Mouse (Mus musculus) cerebellum, postnatal 10 days (tissue): ENCODE data around the gene Col1a1.
A peak's percentile ranks its signal among the peaks of the same experiment; 100 is the strongest.

Experiments used
- DNase-seq, 2 experiments: peaks; one replicate each; pipeline ENCODE4 v3.0.0; 2021; ENCODE audit warnings: mixed read lengths in 2 of 2

Col1a1 gene

DNA sequence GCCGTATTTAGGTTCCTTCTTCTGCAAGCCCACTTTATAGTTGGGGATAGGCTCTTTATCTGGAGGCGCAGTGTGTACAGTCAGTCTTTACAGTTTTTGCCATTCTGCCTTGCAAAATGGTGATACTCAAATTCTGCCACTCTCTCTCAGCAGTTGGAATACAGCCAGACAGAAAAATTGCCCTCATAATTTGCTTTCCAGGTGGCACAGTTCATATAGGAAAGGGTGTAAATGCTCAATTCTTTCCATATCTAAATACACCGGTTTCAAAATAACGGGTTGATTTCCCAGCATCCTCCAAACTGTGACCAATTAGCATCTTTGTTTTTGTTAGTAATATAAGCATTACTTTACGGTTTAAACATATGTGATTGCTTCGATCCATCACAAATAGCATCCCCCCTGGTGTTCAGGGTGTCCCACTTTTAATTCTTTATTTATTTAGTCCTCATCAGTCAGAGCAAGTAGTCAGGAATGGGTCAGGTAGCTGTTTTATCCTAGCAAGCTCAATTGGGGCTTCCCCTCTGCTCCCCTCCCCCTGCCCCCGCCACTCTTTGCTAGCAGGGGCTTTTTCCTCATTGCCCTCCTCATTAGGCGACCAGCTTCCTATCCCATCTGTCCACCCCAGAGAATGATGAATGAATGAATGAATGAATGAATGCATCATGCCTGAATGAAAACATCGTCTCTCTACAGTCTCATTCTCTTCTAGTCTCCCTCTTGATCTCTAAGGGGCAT, 42.3 kb downstream of the Col1a1 start:
- peak; percentile 75 to 78 for DNase-seq

DNA sequence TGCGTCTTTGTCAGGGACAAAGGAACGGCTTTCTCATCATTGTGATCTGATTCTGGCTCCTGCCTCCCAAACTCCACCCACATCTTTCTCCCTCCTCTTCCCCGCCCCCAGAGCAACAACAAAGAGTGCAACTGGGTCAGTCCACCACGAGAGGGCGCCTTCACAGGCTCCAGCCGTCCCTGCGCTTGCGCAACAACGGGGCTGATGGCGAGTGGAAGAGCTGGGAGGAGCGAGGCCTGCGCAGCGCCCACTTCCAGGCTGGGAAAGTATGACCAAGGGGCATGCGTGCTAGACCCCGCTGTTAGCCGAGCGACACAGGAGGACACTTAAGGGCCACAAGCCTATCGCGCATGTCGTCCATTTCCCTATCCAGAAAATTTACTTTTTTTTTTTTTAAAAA, 42.9 kb downstream of the Col1a1 start:
- peak; percentile 97 to 98 for DNase-seq

DNA sequence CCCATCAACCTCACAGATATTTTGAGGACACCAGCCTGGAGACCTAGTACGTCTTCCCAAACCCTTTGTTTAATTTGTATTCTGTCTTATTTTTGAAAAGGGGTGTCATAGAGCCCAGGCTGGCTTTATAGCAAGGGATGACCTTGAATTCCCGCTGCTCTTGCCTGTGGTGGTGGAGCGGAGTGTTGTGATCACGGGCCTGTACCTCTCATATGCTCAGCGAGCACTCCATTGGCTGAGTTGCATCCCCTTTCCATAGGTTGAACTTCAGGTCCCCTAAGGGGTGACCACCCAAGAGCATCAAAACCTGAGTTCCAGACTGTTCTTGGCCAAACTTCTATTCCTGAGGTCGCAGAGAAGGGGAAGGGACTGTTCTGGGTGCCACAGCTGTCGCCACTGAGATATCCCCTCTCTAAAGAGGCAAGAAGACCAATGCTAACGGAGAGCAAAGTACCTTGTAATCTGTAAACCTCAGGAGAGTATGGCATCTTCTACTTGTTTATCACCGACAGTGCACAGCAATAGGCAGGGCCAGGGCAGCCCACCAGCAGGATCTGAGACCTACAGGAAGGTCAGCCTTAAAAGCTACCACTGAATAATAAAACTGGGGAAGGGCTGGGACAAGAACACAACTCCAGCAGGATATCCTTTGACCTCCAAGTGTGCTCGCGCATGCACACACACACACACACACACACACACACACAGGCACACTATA, 43.6 kb downstream of the Col1a1 start:
- peak in 1 of 2 experiments; percentile 24 for DNase-seq

DNA sequence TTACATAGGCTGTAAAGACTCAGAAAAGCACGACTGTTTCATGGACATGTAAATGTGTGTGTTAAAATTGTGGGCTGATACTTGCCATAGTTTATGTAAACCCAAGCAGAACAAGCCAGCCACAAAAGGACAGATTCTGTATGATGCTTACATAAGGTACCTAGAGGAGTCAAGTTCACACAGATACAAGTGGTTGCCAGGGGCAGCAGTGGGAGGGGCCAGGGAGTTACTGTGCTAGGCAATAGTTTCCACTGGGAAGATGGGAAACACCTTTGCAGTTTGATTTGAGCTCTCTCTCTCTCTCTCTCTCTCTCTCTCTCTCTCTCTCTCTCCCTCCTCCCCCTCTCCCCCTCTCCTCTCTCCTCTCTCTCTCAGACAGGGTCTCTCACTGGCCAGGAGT, 49.1 kb downstream of the Col1a1 start:
- DNase-seq: no peak

DNA sequence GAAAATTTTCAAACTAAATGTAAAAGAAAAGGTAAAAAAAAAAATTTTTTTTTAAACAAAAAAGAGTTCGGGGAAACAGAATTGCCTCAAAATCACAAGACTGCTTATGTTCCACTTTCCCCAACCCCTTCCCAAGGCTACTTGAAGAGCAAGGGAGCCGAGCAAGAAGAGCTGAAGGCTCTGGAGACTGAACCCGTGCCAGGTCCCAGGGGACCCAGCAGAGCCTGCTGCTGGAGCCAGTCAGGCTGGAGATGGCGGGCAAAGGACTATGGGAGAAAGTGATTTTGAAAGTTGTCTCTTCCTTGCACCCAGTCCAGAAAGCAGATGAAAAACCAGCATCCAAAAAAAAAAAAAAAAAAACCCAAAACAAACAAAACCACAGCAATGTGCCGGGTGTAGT, 49.8 kb downstream of the Col1a1 start:
- peak; percentile 38 to 50 for DNase-seq

DNA sequence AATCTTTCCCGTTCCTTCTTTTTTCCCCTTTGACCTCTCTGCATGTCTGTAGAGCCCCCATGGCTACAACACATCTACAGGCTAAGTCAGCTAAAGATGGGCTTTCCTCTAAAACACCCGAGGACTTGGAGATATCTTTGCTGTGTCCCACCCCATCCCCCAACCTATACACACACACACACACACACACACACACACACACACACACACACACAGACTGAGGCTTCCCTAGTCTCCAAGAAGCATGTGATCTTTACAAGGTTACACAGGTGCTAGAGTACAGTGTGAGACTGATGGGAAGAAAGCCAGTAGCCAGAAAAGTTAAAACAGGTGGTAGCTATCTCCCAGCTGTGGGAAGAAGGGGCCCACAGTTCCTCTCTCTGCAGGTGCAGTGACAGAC, 50.4 kb downstream of the Col1a1 start:
- DNase-seq: no peak

DNA sequence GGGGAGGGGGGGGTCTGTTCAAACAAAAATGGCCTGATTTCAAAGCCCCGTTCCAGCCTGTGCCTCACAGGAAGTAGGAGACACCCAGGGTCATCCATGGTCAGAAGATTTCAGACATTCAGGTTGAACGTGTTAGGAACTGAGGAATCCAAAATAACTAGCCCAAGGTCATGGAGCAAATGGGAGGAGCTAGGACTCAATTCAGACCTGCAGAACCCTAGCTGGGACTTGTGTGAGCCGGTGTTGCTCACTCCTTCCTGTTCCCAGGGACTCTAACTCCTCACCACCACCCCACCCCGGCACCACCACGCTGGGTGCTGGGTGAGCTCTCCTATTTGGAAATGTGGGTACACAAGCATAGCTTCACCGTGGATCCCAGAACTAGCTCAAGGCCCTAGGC, 51.3 kb downstream of the Col1a1 start:
- DNase-seq: peak in 1 of 2 experiments; percentile 6

DNA sequence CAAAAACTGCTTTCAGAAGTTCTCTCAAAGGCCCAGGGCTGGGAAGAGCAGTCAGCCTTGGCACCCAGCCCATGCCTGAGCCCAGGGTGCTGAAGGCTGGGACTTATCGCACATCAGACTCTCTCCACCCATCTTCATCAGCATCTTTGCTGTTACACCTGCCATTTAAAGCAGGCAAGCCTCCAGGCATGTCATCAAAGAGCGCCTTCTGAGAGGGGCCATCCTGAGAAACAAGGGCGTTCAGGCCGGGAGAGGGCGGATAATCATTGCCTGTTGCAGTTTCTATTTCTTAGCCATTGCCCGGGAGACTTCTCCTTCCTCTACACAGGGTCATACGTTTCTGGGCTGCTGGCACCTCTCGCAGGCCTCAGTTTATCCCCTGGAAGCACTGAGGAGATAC, 51.8 kb downstream of the Col1a1 start:
- DNase-seq: peak; percentile 42 to 50

DNA sequence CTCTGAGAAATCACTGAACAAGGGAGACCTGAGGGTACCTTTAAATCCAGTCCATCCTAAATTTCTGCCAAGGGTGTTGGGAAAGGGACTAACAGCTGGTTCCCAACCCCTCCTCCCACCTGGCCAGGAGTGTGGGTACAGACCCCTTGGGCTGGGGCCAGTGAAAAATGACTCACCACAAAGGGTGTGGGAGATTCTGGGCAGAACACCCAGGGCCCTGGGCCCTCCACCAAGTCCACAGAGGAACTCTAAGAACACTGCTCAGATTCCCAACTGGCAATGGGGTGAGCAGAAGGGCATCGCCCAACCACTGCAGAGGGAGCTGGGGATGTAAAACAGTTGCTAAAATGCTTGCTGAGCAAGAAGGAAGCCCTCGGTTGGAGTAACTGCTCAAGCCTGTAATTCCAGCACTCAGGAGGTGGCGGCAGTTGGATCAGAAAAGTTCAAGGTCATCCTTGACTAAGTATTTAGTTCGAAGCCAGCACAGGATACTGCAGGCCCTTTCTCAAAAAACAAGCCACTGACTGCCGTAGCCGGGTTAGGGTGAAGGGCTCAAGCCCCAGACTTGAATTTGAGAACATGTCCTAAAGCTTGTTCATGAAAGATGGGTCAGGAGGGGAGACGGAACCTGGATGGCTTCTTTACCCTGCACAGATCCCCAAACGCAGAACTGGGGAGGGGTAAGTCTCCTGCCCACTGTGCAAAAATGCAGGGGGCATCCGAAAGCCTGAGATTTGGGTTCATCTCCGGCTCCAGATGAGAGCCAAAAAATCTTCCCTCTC, 52.9 kb downstream of the Col1a1 start:
- DNase-seq: peak; percentile 58 to 64

DNA sequence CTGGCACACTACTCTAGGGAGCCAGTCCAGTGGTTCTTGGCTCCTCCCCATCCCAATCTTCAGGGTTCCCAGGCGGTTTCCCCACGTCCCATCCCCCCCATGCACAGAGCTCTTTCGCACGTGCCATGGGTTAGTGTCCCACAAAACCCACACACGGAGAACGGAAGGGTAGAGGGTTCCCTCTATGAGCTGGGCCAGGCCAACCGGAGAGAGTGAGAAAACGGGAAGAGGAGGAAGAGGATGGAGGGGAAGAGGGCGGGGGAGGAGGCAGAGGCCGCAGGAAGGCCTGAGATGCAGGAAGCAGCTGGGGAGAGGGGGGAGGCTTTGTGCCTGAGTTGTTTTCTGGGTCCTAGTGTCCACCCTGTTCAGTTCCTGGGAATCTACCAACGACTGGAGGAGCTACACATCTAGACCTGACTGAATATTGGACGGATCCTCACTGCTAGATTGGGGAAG, 53.6 kb downstream of the Col1a1 start:
- peak; percentile 91 to 92 for DNase-seq

DNA sequence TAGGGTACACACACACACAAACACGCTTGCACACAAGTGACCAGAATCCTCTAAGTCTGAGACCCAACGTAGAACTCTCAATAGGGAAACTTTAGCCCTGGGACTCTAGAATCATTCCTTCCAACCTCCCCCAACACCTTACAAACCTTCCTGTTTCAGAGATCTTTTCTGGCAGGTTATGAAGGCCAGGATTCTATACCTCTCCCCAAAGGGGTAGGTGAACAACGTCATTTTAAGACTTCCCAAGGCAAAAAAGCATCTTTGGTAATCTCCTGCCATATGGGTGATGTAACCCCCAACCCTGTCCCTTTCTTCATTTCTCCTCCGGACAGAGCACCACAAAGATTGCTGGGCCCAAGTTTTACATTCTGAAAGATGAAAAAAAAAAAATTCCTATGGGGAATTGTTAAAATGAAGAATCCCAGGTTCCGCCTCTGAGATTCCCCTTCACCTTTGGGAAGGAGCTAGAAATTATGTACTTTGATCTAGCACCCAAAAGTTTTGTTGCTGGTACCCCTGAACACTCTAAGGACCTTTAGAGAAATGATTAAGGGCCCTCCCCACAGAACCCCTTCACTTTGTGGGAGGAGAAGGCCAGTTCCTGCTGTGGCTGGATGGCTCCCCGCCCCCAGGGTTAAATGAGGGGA, 54.2 kb downstream of the Col1a1 start:
- no peak for DNase-seq

DNA sequence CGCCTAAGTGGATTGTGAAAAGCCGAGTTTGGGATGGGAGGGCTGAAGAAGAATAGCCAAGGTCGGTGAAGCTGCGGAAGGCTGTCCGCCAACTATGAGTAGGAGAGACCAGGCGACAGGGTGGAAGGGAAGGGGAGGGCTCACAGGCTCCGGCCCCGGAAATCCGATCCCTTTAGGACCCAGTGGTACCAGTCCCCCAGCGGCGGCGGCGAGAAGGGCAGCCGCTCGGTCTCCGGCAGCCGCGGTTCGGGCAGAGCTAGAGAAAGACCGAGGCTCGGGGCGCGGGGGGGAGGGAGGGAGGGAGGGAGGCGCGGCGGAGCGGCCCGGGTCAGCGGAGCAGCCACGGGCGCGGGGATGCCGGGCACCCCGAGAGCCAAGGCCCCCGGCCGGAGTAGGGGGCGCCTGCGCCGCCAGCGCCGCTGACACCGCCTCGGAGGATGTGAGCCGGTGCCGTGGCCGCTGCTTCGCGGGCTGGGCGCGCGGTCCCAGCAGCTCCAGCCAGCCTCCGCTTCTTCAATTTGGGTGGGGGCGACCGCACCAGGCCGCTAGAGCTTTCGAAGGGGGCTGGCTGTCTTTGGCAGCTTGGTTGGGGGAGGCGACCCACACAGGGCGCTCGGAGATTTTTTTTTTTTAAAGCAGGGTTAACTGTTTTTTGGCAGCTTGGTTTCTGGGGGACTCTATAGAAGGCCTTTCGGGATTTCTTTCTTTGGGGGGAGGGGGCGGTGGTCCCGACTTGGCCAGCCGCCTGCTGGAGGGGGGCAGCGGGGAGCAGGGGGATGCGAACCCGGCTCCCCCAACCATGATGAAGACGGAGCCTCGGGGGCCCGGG, 54.9 kb downstream of the Col1a1 start, which contains the start of gene Ppp1r9b:
Gene Ppp1r9b, plus strand, starts transcription at position 287 of the 829 bp plus-strand sequence.
- DNase-seq: peak; percentile 97

DNA sequence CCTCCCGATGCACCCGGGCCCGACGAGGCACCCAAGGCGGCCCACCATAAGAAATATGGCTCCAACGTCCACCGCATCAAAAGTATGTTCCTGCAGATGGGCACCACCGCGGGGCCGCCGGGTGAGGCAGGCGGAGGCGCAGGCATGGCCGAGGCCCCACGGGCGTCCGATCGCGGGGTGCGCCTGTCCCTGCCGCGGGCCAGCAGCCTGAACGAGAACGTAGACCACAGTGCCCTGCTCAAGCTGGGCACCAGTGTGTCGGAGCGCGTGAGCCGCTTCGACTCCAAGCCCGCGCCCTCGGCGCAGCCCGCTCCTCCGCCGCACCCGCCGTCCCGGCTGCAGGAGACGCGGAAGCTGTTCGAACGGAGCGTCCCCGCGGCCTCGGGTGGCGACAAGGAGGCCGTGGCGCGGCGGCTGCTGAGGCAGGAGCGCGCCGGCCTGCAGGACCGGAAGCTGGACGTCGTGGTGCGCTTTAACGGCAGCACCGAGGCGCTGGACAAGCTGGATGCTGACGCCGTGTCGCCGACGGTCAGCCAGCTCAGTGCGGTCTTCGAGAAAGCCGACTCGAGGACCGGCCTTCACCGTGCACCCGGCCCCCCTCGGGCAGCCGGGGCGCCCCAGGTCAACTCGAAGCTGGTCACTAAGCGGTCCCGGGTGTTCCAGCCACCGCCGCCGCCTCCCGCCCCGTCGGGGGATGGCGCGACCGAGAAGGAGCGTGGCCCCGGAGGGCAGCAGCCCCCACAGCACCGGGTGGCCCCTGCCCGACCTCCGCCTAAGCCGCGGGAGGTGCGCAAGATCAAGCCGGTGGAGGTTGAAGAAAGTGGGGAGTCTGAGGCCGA, 55.8 kb downstream of the Col1a1 start:
- peak; percentile 59 to 72 for DNase-seq

DNA sequence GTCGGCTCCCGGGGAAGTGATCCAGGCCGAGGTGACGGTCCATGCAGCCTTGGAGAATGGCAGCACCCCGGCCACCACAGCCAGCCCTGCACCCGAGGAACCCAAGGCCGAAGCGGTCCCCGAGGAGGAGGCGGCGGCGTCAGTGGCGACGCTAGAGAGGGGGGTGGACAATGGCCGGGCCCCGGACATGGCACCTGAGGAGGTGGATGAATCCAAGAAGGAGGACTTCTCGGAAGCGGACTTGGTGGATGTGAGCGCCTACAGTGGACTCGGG, 56.4 kb downstream of the Col1a1 start:
- no peak for DNase-seq

DNA sequence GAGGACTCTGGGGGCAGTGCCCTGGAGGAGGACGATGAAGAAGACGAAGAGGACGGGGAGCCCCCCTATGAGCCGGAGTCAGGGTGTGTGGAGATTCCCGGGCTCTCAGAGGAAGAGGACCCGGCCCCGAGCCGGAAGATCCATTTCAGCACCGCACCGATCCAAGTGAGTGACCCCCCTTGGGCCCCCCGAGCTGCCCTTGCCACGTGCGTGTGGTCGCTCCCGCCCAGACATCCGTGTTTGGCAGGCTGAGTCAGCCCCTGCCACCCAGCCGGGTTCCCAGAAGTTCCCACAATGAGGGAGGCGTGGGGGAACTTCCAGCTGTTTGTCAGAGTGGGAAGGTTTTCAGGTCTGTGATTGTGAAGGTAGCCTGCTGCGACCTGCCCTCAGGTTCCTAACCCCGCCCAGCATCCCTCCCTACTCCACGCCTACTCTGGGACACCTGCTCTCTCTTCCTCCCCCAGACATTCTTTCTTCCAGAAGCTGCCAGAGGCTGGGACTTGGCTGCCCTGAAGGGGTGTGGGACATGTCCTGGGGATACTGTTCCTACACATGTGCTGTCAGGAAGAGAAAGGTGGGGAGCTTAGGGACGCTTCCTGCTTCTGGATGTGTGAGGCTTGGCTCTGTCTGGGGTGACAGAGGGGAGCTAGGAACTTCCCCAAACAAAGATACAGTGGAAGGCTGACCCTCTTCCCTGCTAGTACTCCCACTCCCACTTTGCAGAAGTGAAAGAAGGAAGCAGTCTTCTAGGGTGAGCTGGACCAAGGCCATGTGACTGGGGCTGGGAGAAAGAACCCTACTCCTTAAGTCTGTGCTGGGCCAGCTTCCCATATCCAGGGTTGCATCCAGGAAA, 57.0 kb downstream of the Col1a1 start:
- peak in 1 of 2 experiments; percentile 58 for DNase-seq

DNA sequence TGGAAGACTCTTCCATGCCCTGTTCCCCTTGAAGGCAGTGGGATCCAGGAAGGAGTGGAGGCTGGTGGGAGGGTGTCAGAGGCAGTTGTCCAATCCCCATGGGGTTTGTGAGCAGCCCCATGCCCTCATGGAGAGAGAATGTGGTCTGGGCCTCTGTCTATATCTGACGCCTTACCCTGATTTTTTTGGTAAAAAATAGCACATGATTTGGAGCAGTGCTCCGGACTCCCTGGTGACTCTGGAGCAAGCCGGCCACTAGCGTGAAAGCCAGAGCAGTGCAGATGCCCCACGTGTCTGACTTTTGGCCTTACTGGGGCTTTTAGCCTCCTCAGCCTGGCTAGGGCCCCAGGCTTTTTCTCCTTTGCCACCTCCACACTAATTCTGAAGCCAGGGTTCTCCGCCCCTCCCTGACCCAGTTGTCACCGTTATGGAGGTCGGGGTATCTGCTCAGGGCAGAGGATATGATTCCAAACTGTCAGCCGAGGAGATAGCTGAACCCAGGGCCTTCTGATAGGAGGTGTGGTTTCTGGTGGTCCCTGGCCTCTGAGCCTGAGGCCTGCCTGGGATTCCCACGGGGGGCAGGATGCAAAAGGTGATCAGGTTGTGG, 58.3 kb downstream of the Col1a1 start:
- peak; percentile 44 to 59 for DNase-seq

DNA sequence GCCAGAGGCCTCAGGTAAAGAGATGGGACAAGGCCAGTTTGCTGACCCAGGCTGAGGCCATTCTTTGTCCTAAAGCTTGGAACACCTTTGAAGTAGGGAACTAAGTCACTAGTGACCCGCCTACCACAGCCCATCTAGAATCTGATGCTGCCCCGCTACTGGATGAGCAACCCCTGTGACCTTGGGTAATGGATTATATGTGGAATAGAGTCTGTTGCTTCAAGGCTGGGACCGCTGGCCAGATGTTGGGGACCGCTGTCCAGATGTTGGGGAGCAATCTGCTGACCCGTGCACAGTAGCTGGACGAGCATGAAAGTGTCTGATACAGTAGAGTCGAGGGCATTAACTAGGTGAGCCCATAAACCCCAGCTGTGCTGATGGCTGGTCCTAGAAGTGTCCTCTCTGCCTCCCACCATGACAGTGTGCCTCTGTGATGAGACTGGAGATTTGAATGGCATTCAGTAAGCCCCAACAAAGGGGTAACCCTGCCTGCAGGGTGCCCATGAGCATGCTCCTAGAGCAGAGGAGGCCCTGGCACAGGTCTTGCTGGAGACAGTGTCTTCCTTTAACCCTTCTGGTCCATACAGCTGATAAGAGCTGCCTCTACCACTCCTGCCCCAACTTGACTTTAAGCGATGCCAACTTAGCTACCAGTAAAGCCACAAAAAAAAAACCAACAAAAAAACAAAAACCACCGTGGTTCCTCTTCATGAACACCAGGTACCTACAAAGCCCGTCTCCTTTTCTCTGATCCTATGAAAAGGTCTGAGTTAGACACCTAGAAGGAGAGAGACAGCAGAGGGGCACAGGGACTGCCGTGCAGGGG, 59.1 kb downstream of the Col1a1 start:
- peak in 1 of 2 experiments; percentile 14 for DNase-seq

DNA sequence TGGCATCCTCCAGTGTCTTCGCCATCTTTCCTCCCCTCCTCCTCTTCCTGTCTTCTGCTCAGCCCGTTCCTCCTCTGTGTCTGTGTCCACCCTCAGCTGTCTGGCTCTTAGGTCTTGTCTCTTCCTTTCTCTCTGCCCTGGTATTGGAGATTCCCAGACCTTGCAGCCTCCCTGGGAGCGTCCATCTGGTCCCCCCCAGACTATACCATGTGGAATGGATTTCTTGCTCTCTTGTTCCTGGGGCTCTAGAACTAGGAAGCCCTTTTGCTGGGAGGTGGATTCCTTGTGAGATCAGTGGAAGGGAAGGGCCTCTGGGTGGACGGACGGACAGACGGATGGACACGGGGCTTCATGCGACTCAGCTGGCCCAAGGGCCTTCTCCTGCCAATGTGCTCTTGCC, 60.1 kb downstream of the Col1a1 start:
- DNase-seq: peak in 1 of 2 experiments; percentile 50

DNA sequence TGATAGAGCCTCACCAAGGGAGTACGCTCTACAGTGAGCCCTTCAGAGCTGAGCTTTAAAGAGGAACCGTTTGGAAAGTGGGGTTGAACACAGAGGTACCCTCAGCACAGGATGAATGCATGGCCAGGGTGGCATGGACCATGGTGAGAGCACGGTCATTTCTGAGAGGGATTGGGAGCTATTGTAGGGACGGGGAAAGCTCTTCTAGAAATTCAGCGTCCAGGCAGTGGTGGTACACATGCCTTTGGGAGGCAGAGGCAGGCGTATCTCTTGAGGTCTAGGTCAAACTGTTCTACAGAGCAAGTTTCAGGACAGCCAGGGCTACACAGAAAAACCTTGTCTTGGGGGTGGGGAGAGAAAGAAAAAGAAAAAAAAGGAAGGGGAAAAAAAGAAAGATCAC, 61.0 kb downstream of the Col1a1 start:
- DNase-seq: no peak
